Mouse (Mus musculus) midbrain, embryonic 15.5 days (tissue): ENCODE data around the gene Ccnl2. TPM values are rescaled to one million over a fixed set of nuclear protein-coding genes. Genes with fewer than 3 reads are reported as not detected.

Source experiments
- ATAC-seq: fragments of 200-750 bp; cut with Nextera tagmentation; replicated peaks from 2 replicates; pipeline ENCODE4 v1.8.0; 2017; ENCODE audit warnings: moderate TSS enrichment
- H3K27ac ChIP-seq: fragments of 300-500 bp; sonication (generic); 2 replicates; pipeline ENCODE4 v1.5.1; 2015; ENCODE audit warnings: mild to moderate bottlenecking, inconsistent platforms
- H3K27me3 ChIP-seq: fragments of 300-500 bp; sonication (generic); replicated peaks from 2 replicates; pipeline ENCODE4 v1.6.1; 2015; ENCODE audit warnings: inconsistent platforms
- H3K36me3 ChIP-seq: fragments of 300-500 bp; sonication (generic); replicated peaks from 2 replicates; pipeline ENCODE4 v1.6.1; 2015; ENCODE audit warnings: inconsistent platforms
- H3K4me1 ChIP-seq: fragments of 300-500 bp; sonication (generic); 2 replicates; pipeline ENCODE4 v1.6.1; 2015; ENCODE audit warnings: inconsistent platforms
- H3K4me2 ChIP-seq: fragments of 300-500 bp; sonication (generic); 2 replicates; pipeline ENCODE4 v1.6.1; 2015; ENCODE audit warnings: inconsistent platforms, mild to moderate bottlenecking, moderate library complexity
- H3K4me3 ChIP-seq: fragments of 300-500 bp; sonication (generic); 2 replicates; pipeline ENCODE4 v1.5.1; 2015; ENCODE audit warnings: mild to moderate bottlenecking, inconsistent platforms
- H3K9ac ChIP-seq: fragments of 300-500 bp; sonication (generic); 2 replicates; pipeline ENCODE4 v1.6.1; 2015; ENCODE audit warnings: mild to moderate bottlenecking, inconsistent platforms
- H3K9me3 ChIP-seq: fragments of 300-500 bp; sonication (generic); 2 replicates; pipeline ENCODE4 v1.6.1; 2016; ENCODE audit warnings: inconsistent platforms
- WGBS: fragments of 180-500 bp; shearing (Covaris S2); methylation state at CpG from one replicate; pipeline ENCODE4 v1.1.7; 2015; ENCODE audit warnings: mixed read lengths; 5-methylcytosine and 5-hydroxymethylcytosine counted together
- polyA plus RNA-seq: library from polyadenylated mRNA; unstranded; fragments of >200 nt; fragmentation: Nextera tagmentation; extraction: Ambion mirVana; gene quantifications from 2 replicates; pipeline ENCODE4 v1.2.1, GENCODE M21; 2015

Ccnl2 gene
- polyA plus RNA-seq, 1 experiment from 2014 or later, result 164 TPM

DNA sequence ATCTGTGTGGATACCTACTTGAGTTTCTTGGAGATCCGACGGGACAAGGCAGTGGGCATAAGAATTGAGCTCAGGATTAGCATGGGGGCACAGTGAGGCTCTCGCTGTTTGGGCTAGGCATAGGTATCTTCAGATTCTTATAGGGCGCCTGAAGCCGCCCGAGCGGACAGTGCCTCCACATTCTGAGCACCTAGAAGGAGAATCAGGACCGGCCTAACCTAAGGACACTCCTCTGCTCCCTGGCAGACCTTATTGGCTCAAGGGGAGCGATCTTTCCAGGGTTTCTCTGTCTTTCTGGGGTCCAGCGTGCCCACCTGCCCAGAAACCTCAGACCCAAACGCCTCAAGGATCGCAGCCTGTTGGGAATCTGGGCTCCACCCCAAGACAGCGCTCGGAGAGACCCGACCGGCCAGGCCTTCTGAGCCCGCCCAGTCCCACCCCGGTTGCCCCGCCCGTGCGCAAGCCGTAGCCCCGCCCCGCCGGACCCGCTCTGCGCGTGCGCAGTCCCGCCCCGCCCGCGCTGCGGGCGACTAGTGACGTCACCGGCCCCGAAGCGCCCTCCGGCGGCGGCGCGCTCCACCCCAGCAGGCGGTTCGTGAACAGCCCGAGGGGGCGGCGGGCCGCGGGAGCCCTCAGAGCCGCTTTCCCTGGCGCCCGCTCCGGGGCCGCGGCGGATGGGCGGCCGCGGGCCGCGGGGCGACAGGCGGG lies 34.7 kb downstream of the Ccnl2 start, which contains the start of gene Dvl1:
Dvl1 (plus strand) TSS at position 532 of the 708 bp plus-strand sequence.
- Histone ChIP-seq H3K9me3 (no peaks in the 10 kb centered on the region), H3K27ac (peak within 1 kb of the TSS; percentile 87), H3K4me2 (peak within 1 kb of the TSS; percentile 82), H3K36me3 (no peaks in the 10 kb centered on the region), H3K4me1 (peaks cover 53% of the 10 kb centered on the region), H3K4me3 (peak within 1 kb of the TSS; percentile 94), H3K9ac (peak within 1 kb of the TSS; percentile 97), H3K27me3 (peaks cover 4% of the 10 kb centered on the region; the same call in 1 of the 2 replicates)
- WGBS, result 2% methylated on average over 65 of the region's 65 CpGs
- peak; percentile 87 for ATAC-seq

DNA sequence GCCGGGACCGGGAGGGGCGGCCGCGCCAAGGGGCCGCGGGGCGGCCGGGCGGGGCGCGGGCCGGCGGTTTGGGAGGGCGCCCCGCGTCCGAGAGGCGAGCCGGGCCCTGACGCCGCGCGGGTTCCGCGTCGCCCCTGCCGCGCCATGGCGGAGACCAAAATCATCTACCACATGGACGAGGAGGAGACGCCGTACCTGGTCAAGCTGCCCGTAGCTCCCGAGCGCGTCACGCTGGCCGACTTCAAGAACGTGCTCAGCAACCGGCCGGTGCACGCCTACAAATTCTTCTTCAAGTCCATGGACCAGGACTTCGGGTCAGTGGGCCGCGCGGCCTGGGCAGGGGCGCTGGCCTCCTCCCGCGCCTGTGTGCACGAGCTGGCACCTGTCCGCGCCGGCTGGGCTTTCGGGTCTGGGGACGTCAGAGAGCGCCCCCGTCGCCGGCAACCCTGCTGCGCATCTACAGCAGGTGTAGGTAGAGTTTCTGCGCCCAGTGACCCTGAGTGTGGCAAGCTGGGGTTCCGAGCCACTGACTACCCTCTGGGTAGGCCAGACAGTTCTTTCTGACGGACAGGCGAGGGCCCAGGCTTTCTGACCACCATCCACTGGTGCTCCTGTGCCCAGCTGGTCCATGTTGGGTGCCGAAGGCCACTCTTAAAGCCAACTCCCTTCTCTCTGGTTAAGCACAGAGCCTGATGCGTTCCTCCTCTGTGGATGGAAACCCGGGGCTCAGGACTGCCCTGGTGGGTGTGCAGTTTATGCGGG lies 35.5 kb downstream of the Ccnl2 start:
- Histone ChIP-seq H3K9me3 (no peaks in the 10 kb centered on the region), H3K27me3 (0 out of 2 replicates have a peak, but pooled peaks cover under 1% of the 10 kb centered on the region), H3K9ac (peak overlapping the region; percentile 97), H3K27ac (peak overlapping the region; percentile 85), H3K4me3 (peak overlapping the region; percentile 94), H3K36me3 (no peaks in the 10 kb centered on the region), H3K4me1 (peaks cover 54% of the 10 kb centered on the region), H3K4me2 (peak overlapping the region; percentile 82)
- peak; percentile 61 for ATAC-seq
- under 1% methylated on average over 61 of the region's 69 CpGs for WGBS

DNA sequence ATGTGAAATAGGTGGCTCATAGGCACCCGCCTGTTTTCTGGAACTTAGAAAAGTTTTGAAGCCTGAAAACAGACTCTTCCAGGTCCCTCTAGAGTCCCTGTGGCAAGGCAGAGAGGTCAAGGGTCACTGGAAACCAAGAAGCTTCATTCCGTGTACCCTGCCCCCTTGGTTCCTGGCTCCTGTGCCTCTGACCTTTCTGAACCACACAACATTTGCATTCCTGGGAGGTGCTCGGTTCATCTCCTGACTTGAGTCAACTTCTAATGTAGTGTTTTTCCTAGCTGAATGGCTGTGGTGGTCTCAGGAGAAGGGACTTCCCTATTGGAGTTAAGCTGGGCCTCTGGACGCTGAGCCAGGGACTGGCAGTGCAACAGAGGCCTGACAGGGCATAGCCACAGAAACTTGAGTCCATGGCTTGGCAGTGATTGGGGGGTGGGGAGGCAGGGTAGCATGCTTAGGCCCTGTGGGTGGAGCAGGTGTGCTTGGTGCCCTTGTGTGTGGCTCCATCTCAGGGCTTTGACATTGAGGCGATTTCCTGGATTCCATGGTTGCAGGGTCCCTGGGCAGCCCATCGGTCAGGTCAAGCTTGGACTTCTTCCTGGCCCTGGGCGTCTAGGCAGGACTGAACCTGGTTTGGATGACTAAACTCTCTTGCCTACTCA lies 36.3 kb downstream of the Ccnl2 start:
- Histone ChIP-seq H3K4me1 (peaks cover 54% of the 10 kb centered on the region), H3K9me3 (no peaks in the 10 kb centered on the region), H3K9ac (peak overlapping the region; percentile 97), H3K27ac (no peak overlapping the region), H3K27me3 (no peaks in the 10 kb centered on the region), H3K4me3 (peak overlapping the region; percentile 94), H3K36me3 (no peaks in the 10 kb centered on the region), H3K4me2 (peak overlapping the region; percentile 82)
- 0 out of 2 replicates have a peak, but pooled peaks have one; percentile 3 for ATAC-seq
- WGBS, result 52% methylated on average over 7 of the region's 7 CpGs

DNA sequence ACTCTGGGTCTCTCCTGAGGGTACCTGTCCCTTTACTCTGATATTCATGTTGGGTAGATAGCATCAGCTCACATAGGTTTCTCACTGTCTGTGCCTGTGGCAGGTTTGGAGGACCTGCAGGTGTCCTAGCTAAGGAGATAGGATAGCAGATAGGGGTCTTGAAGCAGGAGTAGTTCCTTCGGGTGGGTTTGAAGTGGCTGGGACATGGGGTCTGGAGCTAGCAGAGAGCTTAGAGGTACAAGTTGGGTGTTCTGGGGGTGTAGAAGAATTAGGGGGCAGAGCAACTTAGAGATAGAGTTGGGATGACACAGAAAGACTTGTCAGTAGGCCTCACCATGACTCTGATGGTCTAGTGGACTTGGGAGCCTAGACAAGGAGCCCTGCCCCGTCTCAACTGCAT lies 37.1 kb downstream of the Ccnl2 start:
- no peak overlapping the region for H3K9ac ChIP-seq
- WGBS, result 92% methylated on average over 2 of the region's 2 CpGs
- peaks cover 54% of the 10 kb centered on the region for H3K4me1 ChIP-seq
- ATAC-seq, result no peak
- H3K4me3 ChIP-seq, result peak overlapping the region; percentile 94; the same call in 1 of the 2 replicates
- no peak overlapping the region for H3K27ac ChIP-seq
- H3K36me3 ChIP-seq, result 0 out of 2 replicates have a peak, but pooled peaks cover 4% of the 10 kb centered on the region
- no peaks in the 10 kb centered on the region for H3K27me3 ChIP-seq
- no peaks in the 10 kb centered on the region for H3K9me3 ChIP-seq
- peak overlapping the region; percentile 82; the same call in 1 of the 2 replicates for H3K4me2 ChIP-seq

DNA sequence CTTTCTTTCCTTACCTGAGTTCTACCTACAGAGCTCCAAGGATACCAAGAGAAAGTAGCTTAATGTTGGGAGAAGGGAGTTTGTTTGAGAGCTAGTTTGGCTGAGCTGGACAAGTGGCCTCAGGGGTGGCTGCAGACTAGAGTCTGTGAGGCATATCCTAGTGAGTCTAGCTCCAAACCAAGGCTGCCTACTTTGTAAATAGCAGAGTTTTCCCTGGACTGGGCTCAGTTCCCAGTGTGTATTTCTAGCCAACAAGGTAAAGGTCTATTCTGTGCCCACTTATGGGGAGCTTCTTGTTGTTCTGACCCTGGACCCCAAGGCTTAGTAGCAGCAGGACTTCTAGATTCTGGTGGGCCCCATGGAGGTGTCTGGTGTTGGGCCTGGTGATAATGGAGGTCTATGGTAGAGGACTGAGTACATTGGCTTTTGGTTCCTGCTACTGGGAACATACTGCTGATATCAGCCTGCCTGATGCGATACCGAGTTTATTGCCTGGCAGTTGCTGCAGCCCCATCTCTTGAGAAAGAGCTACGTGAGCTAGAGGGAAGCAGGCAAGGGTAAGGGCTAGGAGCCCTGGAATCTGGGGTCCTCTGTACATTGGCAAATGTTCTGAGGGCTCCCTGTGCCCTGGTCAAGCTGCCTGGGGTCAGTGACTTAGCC lies 37.6 kb downstream of the Ccnl2 start:
- Histone ChIP-seq H3K27ac (no peak overlapping the region), H3K4me2 (no peak overlapping the region)

DNA sequence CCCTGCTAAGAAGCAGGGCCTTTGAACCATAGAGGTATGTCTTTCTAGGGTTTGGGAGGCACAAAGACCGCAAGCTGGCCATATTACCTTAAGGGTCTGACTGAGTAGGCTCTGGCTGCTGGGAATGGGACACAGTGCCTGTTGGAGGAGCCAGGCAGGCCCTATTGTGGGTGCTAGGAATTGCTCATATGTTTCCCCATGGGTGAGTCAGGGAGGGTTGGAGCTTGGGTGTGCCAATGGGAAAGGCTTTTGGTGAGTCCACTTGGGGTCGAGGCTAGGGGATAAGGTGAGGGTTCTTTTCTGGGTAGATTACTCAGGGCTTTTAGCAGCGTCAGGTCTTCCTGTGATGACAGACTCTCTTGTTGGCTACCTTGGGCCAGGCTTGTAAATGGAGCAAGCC lies 39.1 kb downstream of the Ccnl2 start:
- 95% methylated on average over 3 of the region's 3 CpGs for WGBS
- Histone ChIP-seq H3K9ac (no peak overlapping the region), H3K4me2 (no peak overlapping the region), H3K4me3 (no peak overlapping the region), H3K36me3 (peaks cover 23% of the 10 kb centered on the region), H3K27me3 (no peaks in the 10 kb centered on the region), H3K27ac (no peak overlapping the region), H3K4me1 (peaks cover 47% of the 10 kb centered on the region), H3K9me3 (no peaks in the 10 kb centered on the region)
- ATAC-seq, result no peak

More for the DNA sequence above, 37.6 kb downstream of the Ccnl2 start:
- Histone ChIP-seq H3K27me3 (no peaks in the 10 kb centered on the region), H3K4me1 (peaks cover 54% of the 10 kb centered on the region), H3K9me3 (no peaks in the 10 kb centered on the region), H3K4me3 (no peak overlapping the region), H3K36me3 (peaks cover 9% of the 10 kb centered on the region; the same call in 1 of the 2 replicates), H3K9ac (no peak overlapping the region)
- ATAC-seq, result no peak
- WGBS, result 95% methylated on average over 3 of the region's 3 CpGs

DNA sequence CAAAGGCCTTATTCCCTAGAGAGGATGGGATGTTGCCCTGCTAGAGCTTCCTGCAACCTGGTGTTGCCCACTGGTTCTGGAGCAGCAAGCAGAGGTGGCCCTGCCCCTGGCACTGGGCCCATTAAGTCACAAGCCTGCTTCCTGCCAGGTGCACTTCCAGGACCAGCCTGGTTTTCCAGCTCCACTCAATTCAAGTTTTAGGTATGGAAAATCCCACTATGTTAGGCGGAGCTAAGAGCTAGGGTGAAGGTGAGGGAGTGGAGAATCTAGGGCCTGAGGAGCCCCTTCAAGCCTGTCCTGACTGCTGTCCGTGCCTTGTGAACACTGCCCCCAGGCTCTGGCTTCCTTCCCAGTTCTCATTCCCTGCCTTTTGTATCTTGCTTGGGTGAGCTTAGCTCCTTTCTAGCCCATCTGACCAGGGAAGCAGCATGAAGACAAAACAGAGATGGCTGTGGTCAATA lies 39.7 kb downstream of the Ccnl2 start:
- Histone ChIP-seq H3K4me1 (peaks cover 41% of the 10 kb centered on the region), H3K9me3 (no peaks in the 10 kb centered on the region), H3K9ac (no peak overlapping the region), H3K4me2 (no peak overlapping the region), H3K27ac (no peak overlapping the region), H3K27me3 (no peaks in the 10 kb centered on the region), H3K36me3 (peaks cover 29% of the 10 kb centered on the region), H3K4me3 (no peak overlapping the region)
- 70% methylated on average over 2 of the region's 2 CpGs for WGBS
- ATAC-seq, result no peak

DNA sequence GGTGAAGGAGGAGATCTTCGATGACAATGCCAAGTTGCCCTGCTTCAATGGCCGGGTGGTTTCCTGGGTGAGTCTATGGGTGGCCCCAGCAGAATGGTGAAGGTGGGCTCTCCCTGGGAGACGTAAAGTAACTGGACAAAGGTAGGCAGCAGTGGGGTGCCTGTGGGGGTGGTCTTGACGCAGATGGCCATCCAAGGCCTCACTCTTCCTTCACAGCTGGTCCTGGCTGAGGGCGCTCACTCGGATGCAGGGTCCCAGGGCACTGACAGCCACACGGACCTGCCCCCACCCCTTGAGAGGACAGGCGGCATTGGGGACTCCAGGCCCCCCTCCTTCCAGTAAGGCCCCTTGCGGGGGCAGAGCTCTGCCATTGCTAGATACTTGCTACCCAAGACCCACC lies 41.1 kb downstream of the Ccnl2 start:
- H3K9ac ChIP-seq, result no peak overlapping the region
- peaks cover 35% of the 10 kb centered on the region for H3K4me1 ChIP-seq
- H3K36me3 ChIP-seq, result peaks cover 38% of the 10 kb centered on the region
- H3K27me3 ChIP-seq, result no peaks in the 10 kb centered on the region
- H3K27ac ChIP-seq, result no peak overlapping the region
- no peaks in the 10 kb centered on the region for H3K9me3 ChIP-seq
- ATAC-seq, result no peak
- 88% methylated on average over 9 of the region's 9 CpGs for WGBS
- H3K4me3 ChIP-seq, result no peak overlapping the region
- no peak overlapping the region for H3K4me2 ChIP-seq

DNA sequence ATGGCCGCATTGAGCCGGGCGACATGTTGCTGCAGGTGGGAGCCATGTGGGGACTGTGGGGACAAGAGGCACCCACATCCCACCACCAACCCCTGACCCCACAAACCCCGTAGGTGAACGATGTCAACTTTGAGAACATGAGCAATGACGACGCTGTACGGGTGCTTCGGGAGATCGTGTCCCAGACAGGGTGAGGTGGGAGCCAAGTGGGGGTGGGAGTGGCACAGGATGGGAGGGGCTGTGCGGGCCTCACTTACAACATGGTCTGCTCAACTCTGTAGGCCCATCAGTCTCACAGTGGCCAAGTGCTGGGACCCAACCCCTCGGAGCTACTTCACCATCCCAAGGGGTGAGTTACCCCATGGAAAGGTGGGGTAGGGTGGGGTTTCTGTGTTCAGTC lies 42.7 kb downstream of the Ccnl2 start:
- peaks cover 19% of the 10 kb centered on the region for H3K4me1 ChIP-seq
- WGBS, result 97% methylated on average over 12 of the region's 12 CpGs
- no peaks in the 10 kb centered on the region for H3K27me3 ChIP-seq
- no peak overlapping the region for H3K4me3 ChIP-seq
- no peak overlapping the region for H3K27ac ChIP-seq
- no peak for ATAC-seq
- no peak overlapping the region for H3K4me2 ChIP-seq
- peaks cover 41% of the 10 kb centered on the region for H3K36me3 ChIP-seq
- no peaks in the 10 kb centered on the region for H3K9me3 ChIP-seq
- no peak overlapping the region for H3K9ac ChIP-seq

DNA sequence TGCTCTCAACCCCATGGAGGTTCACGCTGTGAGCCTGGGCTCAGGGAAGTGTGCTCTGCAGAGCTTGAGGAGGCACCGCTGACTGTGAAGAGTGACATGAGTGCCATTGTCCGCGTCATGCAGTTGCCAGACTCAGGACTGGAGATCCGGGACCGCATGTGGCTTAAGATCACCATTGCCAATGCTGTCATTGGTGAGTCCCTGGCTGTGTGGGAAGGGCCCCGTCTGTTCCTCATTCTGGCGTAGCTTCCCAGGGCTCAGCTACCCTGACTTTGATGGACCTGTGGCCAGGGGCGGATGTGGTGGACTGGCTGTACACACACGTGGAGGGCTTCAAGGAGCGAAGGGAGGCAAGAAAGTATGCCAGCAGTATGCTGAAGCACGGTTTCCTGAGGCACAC lies 43.8 kb downstream of the Ccnl2 start:
- no peak for ATAC-seq
- peaks cover 8% of the 10 kb centered on the region; the same call in 1 of the 2 replicates for H3K4me1 ChIP-seq
- no peak overlapping the region for H3K9ac ChIP-seq
- peaks cover 41% of the 10 kb centered on the region for H3K36me3 ChIP-seq
- no peak overlapping the region for H3K4me2 ChIP-seq
- whole genome bisulfite sequencing, result 93% methylated on average over 12 of the region's 12 CpGs
- H3K27me3 ChIP-seq, result no peaks in the 10 kb centered on the region
- H3K4me3 ChIP-seq, result no peak overlapping the region
- no peak overlapping the region for H3K27ac ChIP-seq
- H3K9me3 ChIP-seq, result no peaks in the 10 kb centered on the region

DNA sequence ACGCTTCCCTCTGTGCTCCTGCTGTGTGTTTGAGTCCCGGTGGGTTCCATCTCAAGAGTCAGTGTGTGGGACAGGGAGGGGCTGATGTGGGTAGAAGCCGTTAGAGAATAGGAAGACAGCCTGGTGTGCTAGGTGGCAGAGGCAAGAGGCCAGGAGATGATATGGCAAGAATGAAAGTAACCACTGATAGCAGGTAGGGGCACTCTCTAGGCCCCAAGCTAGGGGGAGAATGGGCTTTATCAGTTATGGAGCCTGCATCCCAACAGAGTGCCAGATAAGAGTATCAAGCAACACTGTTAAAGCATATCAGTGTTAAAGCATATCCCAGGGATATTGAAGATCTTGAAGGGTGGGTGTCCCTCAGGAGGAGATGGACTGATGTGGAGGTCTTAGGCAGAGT lies 44.6 kb downstream of the Ccnl2 start:
- no peak overlapping the region for H3K4me2 ChIP-seq
- peaks cover 41% of the 10 kb centered on the region for H3K36me3 ChIP-seq
- 0 out of 2 replicates have a peak, but pooled peaks cover 2% of the 10 kb centered on the region for H3K4me1 ChIP-seq
- H3K4me3 ChIP-seq, result no peak overlapping the region
- H3K9ac ChIP-seq, result no peak overlapping the region
- no peaks in the 10 kb centered on the region for H3K27me3 ChIP-seq
- ATAC-seq, result no peak
- H3K27ac ChIP-seq, result no peak overlapping the region
- no peaks in the 10 kb centered on the region for H3K9me3 ChIP-seq
- WGBS, result 90% methylated on average over 3 of the region's 3 CpGs
